Mouse (Mus musculus) limb, embryonic 10.5 days (tissue): ENCODE measurements around the gene Slc7a5. TPM values are rescaled to one million over a fixed set of nuclear protein-coding genes. Genes with fewer than 3 reads are reported as not detected.

Experiments
- DNase-seq: peaks from one replicate; pipeline ENCODE4 v3.0.0-alpha.2; 2017; ENCODE audit warnings: low spot score
- H3K27ac ChIP-seq: fragments of 300-500 bp; sonication (generic); 2 replicates; pipeline ENCODE4 v1.5.1; 2016; ENCODE audit warnings: mild to moderate bottlenecking
- H3K27me3 ChIP-seq: fragments of 300-500 bp; sonication (generic); 2 replicates; pipeline ENCODE4 v1.6.1; 2016; ENCODE audit warnings: low read depth, mild to moderate bottlenecking; ENCODE audit not compliant: poor library complexity, severe bottlenecking
- H3K36me3 ChIP-seq: fragments of 300-500 bp; sonication (generic); 2 replicates; pipeline ENCODE4 v1.6.1; 2016; ENCODE audit warnings: mild to moderate bottlenecking, moderate library complexity
- H3K4me1 ChIP-seq: fragments of 300-500 bp; sonication (generic); 2 replicates; pipeline ENCODE4 v1.6.1; 2016
- H3K4me3 ChIP-seq: fragments of 300-500 bp; sonication (generic); 2 replicates; pipeline ENCODE4 v1.5.1; 2016; ENCODE audit warnings: mild to moderate bottlenecking, moderate library complexity
- H3K9me3 ChIP-seq: fragments of 300-500 bp; sonication (generic); replicated peaks from 2 replicates; pipeline ENCODE4 v1.6.1; 2016; ENCODE audit warnings: mild to moderate bottlenecking
- WGBS: fragments of 180-500 bp; shearing (Covaris S2); methylation state at CpG from one replicate; pipeline ENCODE4 v1.1.7; 2016; 5-methylcytosine and 5-hydroxymethylcytosine counted together
- polyA plus RNA-seq: library from polyadenylated mRNA; unstranded; fragments of >200 nt; fragmentation: Nextera tagmentation; extraction: Ambion mirVana; gene quantifications from 2 replicates; pipeline ENCODE4 v1.2.1, GENCODE M21; 2016

The Slc7a5 gene
- polyA plus RNA-seq, 1 experiment from 2014 or later = 16.8 TPM

- Histone ChIP-seq H3K27me3 (peaks cover 19% of the 10 kb centered on the region), H3K27ac (no peak overlapping the region), H3K4me1 (peaks cover 20% of the 10 kb centered on the region), H3K9me3 (no peaks in the 10 kb centered on the region), H3K36me3 (no peaks in the 10 kb centered on the region), H3K4me3 (no peak overlapping the region)
- WGBS = 79% methylated on average over 10 of the region's 10 CpGs
- DNase-seq = no peak
These were observed 59.0 kb downstream of the Slc7a5 start for GRCm38 (mm10) chr8:121848495-121848894.

- Histone ChIP-seq H3K27me3 (peaks cover 19% of the 10 kb centered on the region), H3K27ac (no peak overlapping the region), H3K4me1 (peaks cover 20% of the 10 kb centered on the region), H3K4me3 (no peak overlapping the region), H3K36me3 (no peaks in the 10 kb centered on the region), H3K9me3 (no peaks in the 10 kb centered on the region)
- WGBS = 81% methylated on average over 6 of the region's 6 CpGs
- no peak for DNase-seq
These were observed 59.5 kb downstream of the Slc7a5 start for GRCm38 (mm10) chr8:121847987-121848386.

- no peak for DNase-seq
- H3K36me3 ChIP-seq = peaks cover 3% of the 10 kb centered on the region; the same call in 1 of the 2 replicates
- peaks cover 18% of the 10 kb centered on the region for H3K4me1 ChIP-seq
- peaks cover 16% of the 10 kb centered on the region for H3K27me3 ChIP-seq
- 81% methylated on average over 10 of the region's 10 CpGs for WGBS
- no peak overlapping the region for H3K27ac ChIP-seq
- no peaks in the 10 kb centered on the region for H3K9me3 ChIP-seq
- no peak overlapping the region for H3K4me3 ChIP-seq
These were observed 60.2 kb downstream of the Slc7a5 start for GRCm38 (mm10) chr8:121847261-121847822.

- Histone ChIP-seq H3K27ac (no peak overlapping the region), H3K4me3 (no peak overlapping the region), H3K27me3 (peaks cover 11% of the 10 kb centered on the region), H3K4me1 (peaks cover 15% of the 10 kb centered on the region), H3K36me3 (peaks cover 6% of the 10 kb centered on the region; the same call in 1 of the 2 replicates), H3K9me3 (no peaks in the 10 kb centered on the region)
- DNase-seq = no peak
These were observed 60.7 kb downstream of the Slc7a5 start for GRCm38 (mm10) chr8:121846815-121847214.

- DNase-seq = no peak
- H3K27ac ChIP-seq = no peak overlapping the region
- 70% methylated on average over 7 of the region's 7 CpGs for WGBS
- H3K27me3 ChIP-seq = 0 out of 2 replicates have a peak, but pooled peaks cover 6% of the 10 kb centered on the region
- no peaks in the 10 kb centered on the region for H3K4me1 ChIP-seq
- H3K4me3 ChIP-seq = no peak overlapping the region
- no peaks in the 10 kb centered on the region for H3K9me3 ChIP-seq
- peaks cover 14% of the 10 kb centered on the region for H3K36me3 ChIP-seq
These were observed 62.7 kb downstream of the Slc7a5 start for GRCm38 (mm10) chr8:121844765-121845164.

- 84% methylated on average over 3 of the region's 3 CpGs for WGBS
- H3K4me3 ChIP-seq = no peak overlapping the region
- H3K4me1 ChIP-seq = no peaks in the 10 kb centered on the region
- H3K9me3 ChIP-seq = no peaks in the 10 kb centered on the region
- peaks cover 14% of the 10 kb centered on the region for H3K36me3 ChIP-seq
- no peak for DNase-seq
- H3K27me3 ChIP-seq = no peaks in the 10 kb centered on the region
- no peak overlapping the region for H3K27ac ChIP-seq
These were observed 64.2 kb downstream of the Slc7a5 start for GRCm38 (mm10) chr8:121843184-121843733.

GRCm38 (mm10) chr8:121842064-121842955 is 65.2 kb downstream of the Slc7a5 start:
- Histone ChIP-seq H3K27me3 (no peaks in the 10 kb centered on the region), H3K36me3 (peaks cover 14% of the 10 kb centered on the region), H3K4me1 (no peaks in the 10 kb centered on the region), H3K9me3 (no peaks in the 10 kb centered on the region), H3K27ac (no peak overlapping the region), H3K4me3 (no peak overlapping the region)
- DNase-seq = no peak
- WGBS = 94% methylated on average over 8 of the region's 8 CpGs

GRCm38 (mm10) chr8:121841242-121841641 is 66.3 kb downstream of the Slc7a5 start:
- H3K4me1 ChIP-seq = no peaks in the 10 kb centered on the region
- peaks cover 14% of the 10 kb centered on the region for H3K36me3 ChIP-seq
- no peak overlapping the region for H3K4me3 ChIP-seq
- no peaks in the 10 kb centered on the region for H3K9me3 ChIP-seq
- DNase-seq = peak; percentile 49
- WGBS = 61% methylated on average over 8 of the region's 8 CpGs
- H3K27me3 ChIP-seq = no peaks in the 10 kb centered on the region
- H3K27ac ChIP-seq = no peak overlapping the region

- WGBS = 22% methylated on average over 6 of the region's 6 CpGs
- peaks cover 11% of the 10 kb centered on the region; the same call in 1 of the 2 replicates for H3K27me3 ChIP-seq
These were observed 75.0 kb downstream of the Slc7a5 start for GRCm38 (mm10) chr8:121832503-121832902.

GRCm38 (mm10) chr8:121832061-121832460 is 75.4 kb downstream of the Slc7a5 start:
- Histone ChIP-seq H3K9me3 (no peaks in the 10 kb centered on the region), H3K27me3 (peaks cover 11% of the 10 kb centered on the region; the same call in 1 of the 2 replicates), H3K36me3 (peaks cover 4% of the 10 kb centered on the region; the same call in 1 of the 2 replicates), H3K4me1 (peaks cover 23% of the 10 kb centered on the region), H3K27ac (peak overlapping the region; percentile 73; the same call in 1 of the 2 replicates), H3K4me3 (no peak overlapping the region)
- 72% methylated on average over 2 of the region's 2 CpGs for WGBS
- no peak for DNase-seq

More at GRCm38 (mm10) chr8:121832503-121832902, 75.0 kb downstream of the Slc7a5 start:
- Histone ChIP-seq H3K9me3 (no peaks in the 10 kb centered on the region), H3K27ac (peak overlapping the region; percentile 73; the same call in 1 of the 2 replicates), H3K4me1 (peaks cover 23% of the 10 kb centered on the region), H3K36me3 (peaks cover 3% of the 10 kb centered on the region; the same call in 1 of the 2 replicates), H3K4me3 (no peak overlapping the region)
- DNase-seq = peak; percentile 57
